Mouse (Mus musculus) midbrain, postnatal 0 days (tissue): Measurements from ENCODE around the gene Pdxdc1. TPM values are rescaled to one million over a fixed set of nuclear protein-coding genes. Genes with fewer than 3 reads are reported as not detected.

Source experiments
- ATAC-seq: fragments of 200-750 bp; cut with Nextera tagmentation; 2 replicates; pipeline ENCODE4 v1.8.0; 2017; ENCODE audit warnings: moderate number of reproducible peaks, mild to moderate bottlenecking, moderate TSS enrichment, moderate library complexity; ENCODE audit not compliant: low FRiP score
- DNase-seq: peaks from one replicate; pipeline ENCODE4 v3.0.0-alpha.2; 2015; ENCODE audit warnings: low spot score
- H3K27ac ChIP-seq: fragments of 300-500 bp; sonication (generic); 2 replicates; pipeline ENCODE4 v1.5.1; 2014; ENCODE audit warnings: low read depth, mild to moderate bottlenecking, low read length, mixed read lengths
- H3K27me3 ChIP-seq: fragments of 300-500 bp; sonication (generic); 2 replicates; pipeline ENCODE4 v1.6.1; 2014; ENCODE audit warnings: low read length, control low read depth, mixed read lengths; ENCODE audit not compliant: insufficient read depth
- H3K36me3 ChIP-seq: fragments of 300-500 bp; sonication (generic); 2 replicates; pipeline ENCODE4 v1.6.1; 2014; ENCODE audit warnings: low read length, control low read depth, mixed read lengths; ENCODE audit not compliant: insufficient read depth
- H3K4me1 ChIP-seq: fragments of 300-500 bp; sonication (generic); 2 replicates; pipeline ENCODE4 v1.6.1; 2014; ENCODE audit warnings: mild to moderate bottlenecking, control low read depth, antibody characterized with exemption, low read length, mixed read lengths; ENCODE audit not compliant: insufficient read depth
- H3K4me2 ChIP-seq: fragments of 300-500 bp; sonication (generic); 2 replicates; pipeline ENCODE4 v1.6.1; 2014; ENCODE audit warnings: low read depth, mild to moderate bottlenecking, low read length, mixed read lengths; ENCODE audit not compliant: poor library complexity, severe bottlenecking
- H3K4me3 ChIP-seq: fragments of 300-500 bp; sonication (generic); 2 replicates; pipeline ENCODE4 v1.5.1; 2014; ENCODE audit warnings: low read depth, mild to moderate bottlenecking, low read length, moderate library complexity
- H3K9ac ChIP-seq: fragments of 300-500 bp; sonication (generic); replicated peaks from 2 replicates; pipeline ENCODE4 v1.6.1; 2014; ENCODE audit warnings: mild to moderate bottlenecking, low read length, moderate library complexity, mixed read lengths; ENCODE audit not compliant: poor library complexity, severe bottlenecking
- H3K9me3 ChIP-seq: fragments of 300-500 bp; sonication (generic); 2 replicates; pipeline ENCODE4 v1.6.1; 2016; ENCODE audit warnings: low read length, control low read depth
- CTCF ChIP-seq: IDR thresholded peaks from 2 replicates; pipeline ENCODE4 v1.5.1; 2016; ENCODE audit warnings: antibody characterized with exemption, mild to moderate bottlenecking
- WGBS: fragments of 180-500 bp; shearing (Covaris S2); extraction: QIAGEN DNeasy Blood & Tissue Kit; methylation state at CpG from one replicate; pipeline ENCODE4 v1.1.7; 2014; 5-methylcytosine and 5-hydroxymethylcytosine counted together
- polyA plus RNA-seq: library from polyadenylated mRNA; unstranded; fragments of >200 nt; fragmentation: Nextera tagmentation; extraction: Ambion mirVana; gene quantifications from 2 replicates; pipeline ENCODE4 v1.2.1, GENCODE M21; 2015
- total RNA-seq: library from RNA; depleted of rRNA; stranded (reverse); fragments of >200 nt; gene quantifications from 2 replicates; pipeline ENCODE4 v1.2.3, GENCODE M21; 2014

The Pdxdc1 gene
- total and polyA plus RNA-seq, 2 experiments from 2014 or later: 65.8 to 86.5 TPM

GRCm38 (mm10) chr16:13834382-13834781 lies 68.5 kb downstream of the Pdxdc1 start:
- no peak for ATAC-seq
- Histone ChIP-seq H3K9ac (no peak overlapping the region), H3K27ac (no peak overlapping the region), H3K9me3 (no peaks in the 10 kb centered on the region), H3K4me3 (no peak overlapping the region), H3K4me1 (no peaks in the 10 kb centered on the region), H3K27me3 (no peaks in the 10 kb centered on the region), H3K36me3 (peaks cover 83% of the 10 kb centered on the region), H3K4me2 (no peak overlapping the region)
- 95% methylated on average over 5 of the region's 5 CpGs for WGBS
- no peak for DNase-seq
- no peak for TF ChIP-seq CTCF

GRCm38 (mm10) chr16:13831606-13832005 lies 71.3 kb downstream of the Pdxdc1 start:
- peaks cover 66% of the 10 kb centered on the region for H3K36me3 ChIP-seq
- WGBS: 87% methylated on average over 5 of the region's 5 CpGs

GRCm38 (mm10) chr16:13830444-13830843 lies 72.5 kb downstream of the Pdxdc1 start:
- WGBS: 91% methylated on average over 10 of the region's 10 CpGs
- no peak overlapping the region for H3K4me3 ChIP-seq
- DNase-seq: no peak

More at GRCm38 (mm10) chr16:13831606-13832005, 71.3 kb downstream of the Pdxdc1 start:
- Histone ChIP-seq H3K4me1 (no peaks in the 10 kb centered on the region), H3K27me3 (no peaks in the 10 kb centered on the region), H3K9ac (no peak overlapping the region), H3K4me2 (no peak overlapping the region), H3K4me3 (no peak overlapping the region), H3K27ac (no peak overlapping the region), H3K9me3 (no peaks in the 10 kb centered on the region)
- no peak for ATAC-seq
- TF ChIP-seq CTCF: no peak
- DNase-seq: no peak

DNA sequence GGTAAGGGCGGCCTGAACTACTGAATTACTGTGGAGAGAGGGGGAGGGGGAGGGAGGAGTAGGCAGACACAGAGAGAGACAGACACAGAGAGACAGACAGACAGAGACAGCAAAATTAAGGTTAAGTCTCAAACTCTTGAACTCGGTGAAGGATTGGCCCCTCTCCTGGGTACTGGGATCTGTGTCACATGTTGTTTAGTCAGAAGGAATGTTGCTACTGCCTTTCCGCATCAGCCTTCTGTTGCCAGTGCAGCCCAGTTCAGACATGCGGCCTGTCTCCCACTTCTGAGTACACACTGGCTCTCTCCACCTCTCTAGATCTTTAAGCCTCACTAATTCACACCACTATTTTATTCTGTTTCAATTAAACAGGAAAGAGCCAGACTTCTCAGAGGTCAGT lies 76.4 kb downstream of the Pdxdc1 start:
- ATAC-seq: no peak
- H3K4me2 ChIP-seq: no peak overlapping the region
- no peak for DNase-seq
- H3K36me3 ChIP-seq: peaks cover 32% of the 10 kb centered on the region
- H3K9ac ChIP-seq: no peak overlapping the region
- 93% methylated on average over 4 of the region's 4 CpGs for WGBS
- no peaks in the 10 kb centered on the region for H3K4me1 ChIP-seq
- no peaks in the 10 kb centered on the region for H3K27me3 ChIP-seq
- H3K9me3 ChIP-seq: no peaks in the 10 kb centered on the region
- no peak overlapping the region for H3K27ac ChIP-seq
- no peak overlapping the region for H3K4me3 ChIP-seq
- no peak for TF ChIP-seq CTCF

More at GRCm38 (mm10) chr16:13830444-13830843, 72.5 kb downstream of the Pdxdc1 start:
- no peaks in the 10 kb centered on the region for H3K4me1 ChIP-seq
- H3K4me2 ChIP-seq: no peak overlapping the region
- H3K9me3 ChIP-seq: no peaks in the 10 kb centered on the region
- peaks cover 54% of the 10 kb centered on the region for H3K36me3 ChIP-seq
- no peak overlapping the region for H3K9ac ChIP-seq
- H3K27me3 ChIP-seq: no peaks in the 10 kb centered on the region
- ATAC-seq: no peak
- TF ChIP-seq CTCF: peak; percentile 38
- no peak overlapping the region for H3K27ac ChIP-seq

GRCm38 (mm10) chr16:13825781-13826490 lies 77.0 kb downstream of the Pdxdc1 start:
- Histone ChIP-seq H3K36me3 (peaks cover 26% of the 10 kb centered on the region), H3K4me2 (no peak overlapping the region), H3K9ac (no peak overlapping the region), H3K27me3 (no peaks in the 10 kb centered on the region), H3K9me3 (no peaks in the 10 kb centered on the region), H3K4me1 (no peaks in the 10 kb centered on the region), H3K4me3 (no peak overlapping the region), H3K27ac (no peak overlapping the region)
- no peak for DNase-seq
- WGBS: 78% methylated on average over 7 of the region's 7 CpGs
- ATAC-seq: no peak
- TF ChIP-seq CTCF: no peak

DNA sequence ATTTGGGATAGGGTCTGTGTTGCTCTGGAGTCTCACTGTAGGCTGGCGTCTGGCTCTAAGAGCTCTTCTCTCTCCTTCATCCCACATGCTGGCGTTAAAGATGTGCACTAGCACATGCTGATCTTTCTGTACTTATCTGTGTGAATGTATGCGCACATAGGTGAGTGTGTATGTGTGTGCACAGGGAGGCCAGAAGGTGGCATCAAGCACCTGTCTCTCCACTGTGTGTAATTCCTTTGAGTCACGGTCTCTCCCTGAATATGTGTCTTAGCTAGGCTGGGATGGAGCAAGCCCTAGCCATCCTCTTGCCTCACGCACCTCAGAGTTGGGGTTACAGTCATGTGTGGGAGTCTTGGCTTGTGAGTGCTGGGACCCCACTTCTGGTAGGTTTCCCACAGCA lies 82.2 kb downstream of the Pdxdc1 start:
- no peak for DNase-seq
- Histone ChIP-seq H3K27ac (no peak overlapping the region), H3K36me3 (0 out of 2 replicates have a peak, but pooled peaks cover 2% of the 10 kb centered on the region), H3K4me3 (no peak overlapping the region), H3K4me1 (peaks cover 6% of the 10 kb centered on the region; the same call in 1 of the 2 replicates), H3K9ac (no peak overlapping the region), H3K9me3 (no peaks in the 10 kb centered on the region), H3K4me2 (no peak overlapping the region), H3K27me3 (no peaks in the 10 kb centered on the region)
- 97% methylated on average over 5 of the region's 5 CpGs for WGBS
- peak; percentile 37; the same call in 1 of the 2 replicates for TF ChIP-seq CTCF
- no peak for ATAC-seq
